ENCODE assay signal across 8 mouse cellular contexts in genomic region chr10:67226543-67226942, GRCm38 (mm10). TPM values are rescaled to one million over a fixed set of nuclear protein-coding genes. Genes with fewer than 3 reads are reported as not detected.
DNase-seq lines count a peak whose midpoint lies in the region; ATAC-seq and TF ChIP-seq lines count a peak whose summit lies in the region.

No protein-coding gene starts in this region.

- DNase-seq in heart, adult 2 months, result no peak
- DNase-seq in heart, postnatal 14 days, result no peak
- DNase-seq in testis, postnatal 14 days (ENCODE audit: low spot score), result no peak
- DNase-seq in stomach, postnatal 0 days (ENCODE audit: low spot score), result no peak
- no peak for DNase-seq in right cerebral cortex, adult 18-20 months

- peaks cover 29% of the 10 kb centered on the region for H3K36me3 ChIP-seq in heart, adult 2 months (ENCODE audit: control insufficient read depth, insufficient read depth, low read length)
- H3K36me3 ChIP-seq in kidney, embryonic 15.5 days, result peaks cover 75% of the 10 kb centered on the region
- peaks cover 54% of the 10 kb centered on the region; the same call in 1 of the 2 replicates for H3K36me3 ChIP-seq in kidney, embryonic 14.5 days (ENCODE audit: control insufficient read depth, insufficient read depth, low read length)
- H3K36me3 ChIP-seq in testis, adult 2 months (ENCODE audit: control insufficient read depth, insufficient read depth, low read length), result peaks cover 5% of the 10 kb centered on the region
- H3K36me3 ChIP-seq in stomach, postnatal 0 days (ENCODE audit: control insufficient read depth, insufficient read depth, low read length), result peaks cover 18% of the 10 kb centered on the region

- H3K27me3 ChIP-seq in heart, adult 2 months (ENCODE audit: control insufficient read depth, insufficient read depth, low read length), result no peaks in the 10 kb centered on the region
- H3K27me3 ChIP-seq in kidney, embryonic 15.5 days, result no peaks in the 10 kb centered on the region
- no peaks in the 10 kb centered on the region for H3K27me3 ChIP-seq in kidney, embryonic 14.5 days (ENCODE audit: control insufficient read depth, insufficient read depth, low read length)
- H3K27me3 ChIP-seq in testis, adult 2 months (ENCODE audit: control insufficient read depth, insufficient read depth, low read length), result no peaks in the 10 kb centered on the region
- H3K27me3 ChIP-seq in stomach, postnatal 0 days (ENCODE audit: control insufficient read depth, insufficient read depth, low read length), result no peaks in the 10 kb centered on the region

- H3K4me1 ChIP-seq in heart, adult 2 months (ENCODE audit: control insufficient read depth, insufficient read depth, low read length), result peaks cover 10% of the 10 kb centered on the region
- no peaks in the 10 kb centered on the region for H3K4me1 ChIP-seq in kidney, embryonic 15.5 days
- no peaks in the 10 kb centered on the region for H3K4me1 ChIP-seq in kidney, embryonic 14.5 days (ENCODE audit: control insufficient read depth, insufficient read depth, low read length)
- no peaks in the 10 kb centered on the region; the same call in 1 of the 2 replicates for H3K4me1 ChIP-seq in testis, adult 2 months (ENCODE audit: control insufficient read depth, insufficient read depth, low read length)
- no peaks in the 10 kb centered on the region for H3K4me1 ChIP-seq in stomach, postnatal 0 days (replicated peaks; ENCODE audit: control insufficient read depth, insufficient read depth)

- no peaks in the 10 kb centered on the region for H3K9me3 ChIP-seq in kidney, embryonic 15.5 days (replicated peaks)
- H3K9me3 ChIP-seq in kidney, embryonic 14.5 days (ENCODE audit: control insufficient read depth, low read length), result no peaks in the 10 kb centered on the region
- H3K9me3 ChIP-seq in stomach, postnatal 0 days (ENCODE audit: control insufficient read depth, low read length), result no peaks in the 10 kb centered on the region

- peak overlapping the region; percentile 62 for H3K27ac ChIP-seq in heart, adult 2 months
- H3K27ac ChIP-seq in kidney, embryonic 15.5 days, result 0 out of 2 replicates have a peak overlapping the region, but pooled peaks have one; percentile 0
- no peak overlapping the region for H3K27ac ChIP-seq in kidney, embryonic 14.5 days (ENCODE audit: low read depth, low read length)
- peak overlapping the region; percentile 25; the same call in 1 of the 2 replicates for H3K27ac ChIP-seq in testis, adult 2 months (ENCODE audit: control insufficient read depth, insufficient read depth, low read depth, low read length)
- peak overlapping the region; percentile 42; the same call in 1 of the 2 replicates for H3K27ac ChIP-seq in stomach, postnatal 0 days (replicated peaks)

- TF ChIP-seq EP300 in heart, adult 2 months (IDR thresholded peaks at IDR 0.05; ENCODE audit: insufficient read depth, low read depth, low read length), result no peak
- no peak for TF ChIP-seq EP300 in stomach, postnatal 0 days (optimal IDR thresholded peaks at IDR 0.05)

- TF ChIP-seq POLR2A in heart, adult 2 months (IDR thresholded peaks at IDR 0.05; ENCODE audit: insufficient read depth, low read depth, low read length), result no peak
- TF ChIP-seq POLR2A in testis, adult 2 months (IDR thresholded peaks at IDR 0.05; ENCODE audit: control insufficient read depth, low read depth, low read length), result no peak

- 27% methylated on average over 14 of the region's 14 CpGs for WGBS in heart, adult 2 months
- WGBS in kidney, embryonic 15.5 days, result 90% methylated on average over 14 of the region's 14 CpGs
- WGBS in kidney, embryonic 14.5 days, result 94% methylated on average over 14 of the region's 14 CpGs
- 58% methylated on average over 14 of the region's 14 CpGs for WGBS in stomach, postnatal 0 days

- H3K79me2 ChIP-seq in heart, adult 2 months (replicated peaks; ENCODE audit: control insufficient read depth, insufficient read depth, low read length), result peaks cover 3% of the 10 kb centered on the region

- no peak for TF ChIP-seq CTCF in heart, adult 2 months (IDR thresholded peaks at IDR 0.05)
- no peak for TF ChIP-seq CTCF in testis, adult 2 months (IDR thresholded peaks at IDR 0.05; ENCODE audit: control insufficient read depth, insufficient read depth, insufficient replicate concordance, low read depth, low read length)
- no peak for TF ChIP-seq CTCF in stomach, postnatal 0 days (IDR thresholded peaks at IDR 0.05; ENCODE audit: low read depth)

- H3K9ac ChIP-seq in heart, adult 2 months (ENCODE audit: low read depth, low read length), result no peak overlapping the region; the same call in 1 of the 2 replicates
- H3K9ac ChIP-seq in kidney, embryonic 15.5 days, result no peak overlapping the region
- H3K9ac ChIP-seq in kidney, embryonic 14.5 days (ENCODE audit: low read depth, low read length), result no peak overlapping the region
- H3K9ac ChIP-seq in stomach, postnatal 0 days (ENCODE audit: low read length), result 0 out of 2 replicates have a peak overlapping the region, but pooled peaks have one; percentile 14

- peak overlapping the region; percentile 28; the same call in 1 of the 2 replicates for H3K4me3 ChIP-seq in heart, adult 2 months
- no peak overlapping the region for H3K4me3 ChIP-seq in kidney, embryonic 15.5 days (replicated peaks)
- no peak overlapping the region for H3K4me3 ChIP-seq in kidney, embryonic 14.5 days (ENCODE audit: low read length)
- no peak overlapping the region for H3K4me3 ChIP-seq in testis, adult 2 months (ENCODE audit: control insufficient read depth, low read depth, low read length)
- no peak overlapping the region for H3K4me3 ChIP-seq in stomach, postnatal 0 days (ENCODE audit: low read depth, low read length)

- intact Hi-C loops in heart, adult 2 months (cut with DNase I), result loop anchor here (5.0 kb wide), 1 partner anchor 39 kb away; no protein-coding TSS in a partner anchor
- intact Hi-C loops in heart, postnatal 14 days (cut with DNase I), result loop anchor here (5.0 kb wide), 1 partner anchor 34 kb away; no protein-coding TSS in a partner anchor

- H3K4me2 ChIP-seq in kidney, embryonic 15.5 days, result no peak overlapping the region
- H3K4me2 ChIP-seq in kidney, embryonic 14.5 days (replicated peaks; ENCODE audit: low read depth, low read length), result no peak overlapping the region
- no peak overlapping the region for H3K4me2 ChIP-seq in stomach, postnatal 0 days (replicated peaks; ENCODE audit: low read depth)

- ATAC-seq in kidney, embryonic 15.5 days (replicated peaks; ENCODE audit: low FRiP score), result no peak
- ATAC-seq in kidney, embryonic 14.5 days (ENCODE audit: low FRiP score, low TSS enrichment), result no peak
- ATAC-seq in stomach, postnatal 0 days (ENCODE audit: low FRiP score, low TSS enrichment), result no peak

RNA-seq across cellular contexts. Expression of gene Nrbf2, which starts 58.6 kb away (rescaled TPM):
- 1 to 10 TPM; 5.4 to 8.7 TPM for total RNA-seq in heart, adult 2 months (2021)
- polyA plus RNA-seq in heart, adult 2 months (2012; rRNA removed), result 3.7 and 6.1 TPM in 2 replicates
- 1 to 10 TPM; 9.1 to 9.7 TPM for total RNA-seq in heart, postnatal 14 days (2021)
- polyA plus RNA-seq in kidney, embryonic 15.5 days (2015; fragmentation: Nextera tagmentation; extraction: Ambion mirVana), result 34.9 and 35.6 TPM in 2 replicates
- polyA plus RNA-seq in kidney, embryonic 14.5 days (2014; fragmentation: Nextera tagmentation; extraction: Ambion mirVana), result 33.8 and 34.7 TPM in 2 replicates
- polyA plus RNA-seq in testis, adult 2 months (2012; rRNA removed), result 3.0 and 4.4 TPM in 2 replicates
- 34.6 and 35.5 TPM in 2 replicates for polyA plus RNA-seq in stomach, postnatal 0 days (2015; fragmentation: Nextera tagmentation; extraction: Ambion mirVana)
